Mouse (Mus musculus) spleen, adult 2 months (tissue): Measurements from ENCODE around the gene Usp53. TPM values are rescaled to one million over a fixed set of nuclear protein-coding genes. Genes with fewer than 3 reads are reported as not detected.
A peak's percentile ranks its signal among the peaks of the same experiment; 100 is the strongest.
"Not testable (repeated sequence)": the region's sequence is repeated elsewhere in the genome, so short reads cannot be mapped to it uniquely, and the experiment has no call there.

Experiments used
- DNase-seq, 2 experiments: peaks; one replicate each; pipeline versions ENCODE4 v3.0.0 to v3.0.0-alpha.2; 2012 to 2021; ENCODE audit warnings: low spot score in 2 of 2, low read depth in 1 of 2
- H3K27ac ChIP-seq: fragments of 200-500 bp; 2 replicates; pipeline ENCODE4 v1.5.1; 2012; ENCODE audit warnings: low read length, inconsistent platforms; ENCODE audit not compliant: insufficient read depth
- H3K27me3 ChIP-seq: fragments of 200-500 bp; 2 replicates; pipeline ENCODE4 v1.6.1; 2012; ENCODE audit warnings: mild to moderate bottlenecking, moderate library complexity, low read length, inconsistent platforms; ENCODE audit not compliant: control insufficient read depth, insufficient read depth
- H3K36me3 ChIP-seq: fragments of 200-500 bp; 2 replicates; pipeline ENCODE4 v1.6.1; 2012; ENCODE audit warnings: mild to moderate bottlenecking, low read length, inconsistent platforms; ENCODE audit not compliant: control insufficient read depth, insufficient read depth
- H3K4me1 ChIP-seq: fragments of 200-500 bp; 2 replicates; pipeline ENCODE4 v1.6.1; 2011; ENCODE audit warnings: inconsistent platforms; ENCODE audit not compliant: control insufficient read depth, insufficient read depth, insufficient read length
- H3K4me3 ChIP-seq: fragments of 200-500 bp; 2 replicates; pipeline ENCODE4 v1.5.1; 2011; ENCODE audit warnings: mild to moderate bottlenecking, inconsistent platforms; ENCODE audit not compliant: insufficient read depth, insufficient read length; ENCODE audit errors: extremely low read depth
- CTCF ChIP-seq: fragments of 200-500 bp; IDR thresholded peaks from 2 replicates; pipeline ENCODE4 v1.5.1; 2011; ENCODE audit warnings: mild to moderate bottlenecking, inconsistent platforms; ENCODE audit not compliant: insufficient read depth, insufficient read length, insufficient replicate concordance; ENCODE audit errors: extremely low read depth
- POLR2A ChIP-seq: fragments of 200-500 bp; IDR thresholded peaks from 2 replicates; pipeline ENCODE4 v1.6.1; 2011; ENCODE audit warnings: low read depth, low read length, inconsistent platforms
- WGBS: fragments of 180-500 bp; shearing (Covaris S2); methylation state at CpG from one replicate; pipeline ENCODE4 v1.1.7; 2018; 5-methylcytosine and 5-hydroxymethylcytosine counted together
- polyA plus RNA-seq: library from polyadenylated mRNA; depleted of rRNA; stranded (reverse); fragments of >200 nt; gene quantifications from 2 replicates; pipeline ENCODE4 v1.2.3, GENCODE M21; 2012

Gene Usp53
- polyA plus RNA-seq, 1 experiment = 1.4 TPM

GRCm38 (mm10) chr3:122968391-122968790 is 15.9 kb downstream of the Usp53 start:
- TF ChIP-seq CTCF = no peak
- no peak for TF ChIP-seq POLR2A
- 93% methylated on average over 9 of the region's 9 CpGs for WGBS

DNA sequence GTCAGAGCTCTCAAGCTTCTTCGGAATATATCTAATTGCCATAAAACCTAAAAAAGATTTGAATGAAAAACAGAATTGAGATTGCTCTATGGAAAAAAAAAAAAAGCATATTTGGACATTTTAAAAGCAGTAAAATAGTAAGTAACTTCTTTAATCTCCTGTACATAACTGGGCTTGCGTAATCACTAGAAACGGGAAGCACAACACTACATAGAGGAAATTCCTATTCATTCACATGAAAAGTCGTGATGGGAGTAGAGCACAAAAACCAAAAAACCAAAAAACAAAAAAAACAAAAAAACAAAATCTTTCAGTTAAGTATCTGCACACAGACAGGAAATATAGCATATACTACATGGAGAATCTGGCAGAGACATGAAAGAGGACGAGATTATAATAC is 20.0 kb downstream of the Usp53 start:
- no peaks in the 10 kb centered on the region for H3K27me3 ChIP-seq
- TF ChIP-seq POLR2A (no peak), CTCF (no peak)
- H3K4me1 ChIP-seq = no peaks in the 10 kb centered on the region
- 66% methylated on average over 5 of the region's 5 CpGs for WGBS
- no peak overlapping the region for H3K4me3 ChIP-seq
- no peak overlapping the region for H3K27ac ChIP-seq
- DNase-seq = no peak
- H3K36me3 ChIP-seq = peaks cover 11% of the 10 kb centered on the region

More at GRCm38 (mm10) chr3:122968391-122968790, 15.9 kb downstream of the Usp53 start:
- H3K4me3 ChIP-seq = no peak overlapping the region
- no peaks in the 10 kb centered on the region for H3K4me1 ChIP-seq
- no peak for DNase-seq
- H3K27me3 ChIP-seq = no peaks in the 10 kb centered on the region
- H3K27ac ChIP-seq = no peak overlapping the region
- H3K36me3 ChIP-seq = peaks cover 5% of the 10 kb centered on the region

- 94% methylated on average over 2 of the region's 2 CpGs for WGBS
- TF ChIP-seq CTCF (no peak), POLR2A (no peak)
- Histone ChIP-seq H3K36me3 (peaks cover 13% of the 10 kb centered on the region), H3K27ac (no peak overlapping the region), H3K4me3 (no peak overlapping the region), H3K4me1 (no peaks in the 10 kb centered on the region), H3K27me3 (no peaks in the 10 kb centered on the region)
- DNase-seq = no peak
These were observed 34.2 kb downstream of the Usp53 start for GRCm38 (mm10) chr3:122950129-122950528.

DNA sequence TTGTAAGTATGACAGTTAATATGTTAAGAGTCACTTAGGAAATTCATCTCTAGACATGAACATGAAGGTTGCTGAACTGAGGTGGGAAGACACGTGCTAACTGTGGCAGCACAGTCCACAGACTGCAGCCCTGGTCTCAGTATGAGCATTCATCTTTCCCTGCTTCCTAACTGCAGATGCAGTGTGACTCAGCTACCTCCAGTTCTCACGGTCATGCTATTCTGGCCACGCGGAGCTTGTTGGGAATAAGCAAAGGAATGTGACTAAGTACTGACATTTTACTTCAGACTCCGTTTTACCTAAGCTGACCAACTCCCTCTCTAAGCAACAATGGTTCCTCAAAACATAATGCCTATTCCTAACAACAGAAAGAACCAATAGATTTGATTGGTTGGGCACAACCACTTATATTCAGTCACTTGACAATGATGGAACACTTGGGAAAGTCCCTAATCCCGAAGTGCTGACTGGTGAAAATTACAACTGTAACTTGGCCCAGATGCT is 40.9 kb downstream of the Usp53 start:
- WGBS = 83% methylated on average over 6 of the region's 6 CpGs
- Histone ChIP-seq H3K4me1 (no peaks in the 10 kb centered on the region), H3K27me3 (no peaks in the 10 kb centered on the region), H3K4me3 (no peak overlapping the region), H3K27ac (peak overlapping the region; percentile 41), H3K36me3 (0 out of 2 replicates have a peak, but pooled peaks cover 1% of the 10 kb centered on the region)
- TF ChIP-seq POLR2A = no peak
- DNase-seq = no peak

GRCm38 (mm10) chr3:122939215-122939614 is 45.1 kb downstream of the Usp53 start:
- Histone ChIP-seq H3K4me1 (no peaks in the 10 kb centered on the region), H3K27me3 (no peaks in the 10 kb centered on the region), H3K4me3 (no peak overlapping the region; the same call in 1 of the 2 replicates), H3K36me3 (peaks cover 1% of the 10 kb centered on the region; the same call in 1 of the 2 replicates), H3K27ac (no peak overlapping the region)
- TF ChIP-seq POLR2A = no peak
- TF ChIP-seq CTCF = no peak
- 82% methylated on average over 2 of the region's 2 CpGs for WGBS
- no peak for DNase-seq

DNA sequence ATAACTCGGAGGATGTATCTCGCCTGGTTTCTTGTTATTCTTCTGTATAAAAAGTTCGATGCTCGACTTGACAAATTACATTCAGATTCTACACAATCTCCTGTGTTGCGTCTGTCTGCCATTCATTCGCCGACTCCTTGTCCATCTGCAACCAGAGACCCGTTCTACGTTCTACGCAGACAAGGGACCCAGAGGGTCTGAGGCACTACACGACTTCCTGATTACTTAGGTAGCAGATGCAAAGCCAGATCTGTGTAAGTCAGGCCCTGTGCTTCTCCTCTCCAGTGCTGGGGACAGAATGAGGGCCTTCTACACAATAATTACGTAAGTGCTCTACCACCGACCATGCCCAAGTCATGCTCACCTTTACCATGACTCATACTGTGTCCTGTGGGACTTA is 47.1 kb downstream of the Usp53 start:
- H3K27ac ChIP-seq, H3K36me3 ChIP-seq, H3K4me3 ChIP-seq, DNase-seq, H3K27me3 ChIP-seq, H3K4me1 ChIP-seq: not testable (repeated sequence)
- WGBS = 92% methylated on average over 13 of the region's 13 CpGs

DNA sequence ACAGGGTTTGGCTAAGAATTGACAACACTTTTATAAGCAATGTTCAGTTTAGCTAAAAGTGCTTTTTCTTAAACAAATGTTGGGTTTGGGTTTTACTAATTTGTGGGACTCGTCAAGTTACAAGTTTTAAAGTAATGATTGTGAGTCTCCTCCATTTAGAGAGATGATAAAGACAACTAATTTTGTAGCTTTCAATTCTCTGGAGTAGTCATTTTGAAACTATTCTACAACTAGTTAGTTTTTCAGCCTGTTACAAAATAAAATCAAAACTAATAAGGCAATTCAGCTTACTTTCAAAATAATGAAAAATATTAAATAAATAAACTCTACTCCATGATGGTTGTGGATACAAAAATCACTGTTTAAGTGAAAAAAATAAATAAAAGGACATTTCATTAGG is 51.8 kb downstream of the Usp53 start:
- H3K4me3 ChIP-seq = no peak overlapping the region
- WGBS = 83% methylated on average over 1 of the region's 1 CpGs
- no peaks in the 10 kb centered on the region for H3K27me3 ChIP-seq
- H3K4me1 ChIP-seq = no peaks in the 10 kb centered on the region
- no peak for DNase-seq
- H3K27ac ChIP-seq = no peak overlapping the region
- peaks cover 4% of the 10 kb centered on the region; the same call in 1 of the 2 replicates for H3K36me3 ChIP-seq
- TF ChIP-seq CTCF (no peak), POLR2A (no peak)
